Mouse (Mus musculus) cerebellum, adult 11 months (tissue): ENCODE results near the gene Trpc4.

Experiments
- DNase-seq: peaks from one replicate; pipeline ENCODE4 v3.0.0; 2022

Gene Trpc4

DNA sequence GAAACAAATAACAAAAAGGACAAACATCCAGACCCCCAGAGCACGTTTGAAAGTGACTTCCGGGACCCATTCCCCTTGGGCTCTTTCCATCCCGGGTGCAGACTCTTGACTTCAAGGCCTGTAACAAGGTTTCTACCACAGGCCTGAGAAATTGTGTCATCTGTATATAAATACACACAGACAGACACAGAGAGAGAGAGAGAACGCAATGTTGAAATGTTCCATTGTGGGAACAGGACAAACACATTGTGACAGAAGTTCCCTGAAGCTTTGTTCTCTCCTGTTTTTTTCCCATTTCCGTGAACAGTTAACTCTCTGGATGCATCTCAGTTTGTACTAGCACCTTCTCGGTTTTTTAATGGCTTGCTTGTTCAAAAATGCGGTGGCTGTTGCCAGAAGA, 118.8 kb downstream of the Trpc4 start:
- no peak for DNase-seq

DNA sequence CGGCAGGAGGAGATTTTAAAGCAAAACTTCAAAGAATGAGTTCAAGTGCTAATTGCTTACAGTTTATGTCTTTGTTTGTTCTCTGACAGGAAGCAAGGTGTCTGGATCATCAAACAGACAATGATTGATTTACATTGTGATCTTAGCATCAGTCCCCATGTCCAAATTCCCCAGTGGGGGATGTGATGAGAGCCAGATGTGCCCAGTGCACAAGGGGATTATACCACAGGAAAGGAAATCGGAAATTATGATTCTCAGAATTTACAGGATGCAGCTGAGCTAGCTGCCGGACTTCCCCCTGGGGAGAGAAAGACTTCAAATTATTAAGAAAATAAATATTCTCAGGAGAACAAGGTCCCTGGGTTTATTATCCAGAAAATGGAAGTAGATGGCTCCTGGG, 133.9 kb downstream of the Trpc4 start:
- no peak for DNase-seq

DNA sequence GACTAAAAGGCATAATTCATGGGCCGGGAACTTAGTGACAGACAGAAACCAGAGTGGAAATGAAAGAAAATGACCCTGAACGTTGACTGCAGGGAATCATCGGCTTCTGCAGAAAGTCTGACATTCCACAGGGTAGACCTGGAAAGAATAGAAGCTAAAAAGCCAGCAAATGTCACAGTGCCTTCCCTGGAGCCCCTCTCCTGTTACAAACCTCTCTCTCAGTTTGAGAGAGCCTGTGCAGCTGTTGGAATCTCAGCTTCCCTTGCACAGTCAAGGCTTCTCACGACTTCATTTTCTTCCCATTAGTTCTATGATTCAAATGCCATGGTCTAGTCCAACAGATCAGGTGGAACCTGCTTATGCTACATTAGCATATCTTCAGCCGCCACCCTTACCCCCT, 154.8 kb downstream of the Trpc4 start:
- no peak for DNase-seq

DNA sequence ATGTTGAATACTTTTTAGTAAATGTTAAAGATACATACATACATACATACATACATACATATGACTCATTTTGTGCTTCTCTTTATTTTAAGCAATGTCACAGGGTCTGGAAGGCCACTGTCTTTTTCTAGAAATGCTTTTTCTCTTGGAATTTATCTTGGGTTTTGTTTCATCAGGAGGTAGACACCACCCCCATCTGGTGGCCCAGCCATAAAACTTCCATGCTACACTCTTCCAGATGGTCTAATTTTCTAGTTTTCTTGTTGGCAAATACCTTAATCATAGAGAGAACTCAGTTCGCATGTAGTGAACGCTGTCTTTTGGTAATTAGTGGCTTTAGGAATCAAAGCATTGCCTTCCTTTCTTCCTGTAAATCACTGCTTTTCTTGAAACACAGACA, 158.2 kb downstream of the Trpc4 start:
- DNase-seq = no peak

DNA sequence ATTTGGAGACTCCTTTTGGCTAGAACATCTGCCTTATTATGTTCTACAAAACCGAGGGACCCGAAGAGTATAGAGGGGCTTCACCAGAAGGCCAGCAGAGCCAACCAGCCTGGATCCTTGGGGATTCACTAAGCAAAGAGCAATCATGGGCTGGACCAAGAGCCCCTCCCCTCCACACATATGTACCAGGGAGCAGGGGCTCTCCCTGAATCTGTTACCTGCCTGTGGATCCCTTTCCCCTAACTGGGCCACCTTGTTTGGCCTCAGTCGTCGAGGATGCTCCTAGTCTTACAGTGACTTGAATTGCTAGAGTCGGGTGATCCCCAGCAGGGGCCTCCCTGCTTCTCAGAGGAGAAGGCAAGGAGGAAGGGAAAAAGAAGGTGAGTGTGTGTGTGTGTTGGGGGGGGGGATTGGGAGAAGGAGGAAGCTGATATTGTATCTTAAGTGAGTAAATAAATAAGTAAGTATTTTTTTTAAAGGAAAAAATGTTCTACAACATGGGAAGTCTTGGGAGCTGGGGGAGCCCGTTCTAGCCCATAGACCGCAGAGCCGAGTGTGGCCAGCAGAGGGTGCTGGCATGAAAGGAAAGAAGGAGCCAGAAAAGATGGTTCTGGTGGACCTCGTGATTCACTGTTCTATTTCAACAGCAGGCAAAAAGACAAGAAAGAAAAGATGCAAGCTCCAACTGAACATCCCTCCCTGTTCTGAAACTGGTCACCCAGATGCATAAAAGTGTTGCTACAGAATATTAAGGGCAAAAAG, 197.2 kb downstream of the Trpc4 start:
- peak; percentile 15 for DNase-seq

DNA sequence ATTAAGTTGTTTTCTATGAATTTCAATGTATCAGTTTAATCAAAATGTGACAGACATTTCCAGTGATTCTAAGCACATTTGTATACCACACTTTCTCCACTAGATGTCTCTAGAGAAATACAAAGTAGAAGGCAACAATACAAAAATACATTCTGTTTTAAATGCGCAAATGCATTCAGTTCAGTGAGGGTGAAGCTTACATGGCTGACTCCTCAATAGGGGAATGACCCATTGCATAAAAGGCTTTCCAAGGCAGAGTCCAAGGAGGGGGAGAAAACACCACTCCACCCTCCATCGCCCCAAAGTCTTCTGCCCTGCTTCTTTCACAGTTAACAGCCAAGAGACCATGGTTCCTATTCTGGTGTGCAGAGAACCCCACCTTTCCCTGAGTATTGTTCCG, 201.7 kb downstream of the Trpc4 start:
- no peak for DNase-seq

DNA sequence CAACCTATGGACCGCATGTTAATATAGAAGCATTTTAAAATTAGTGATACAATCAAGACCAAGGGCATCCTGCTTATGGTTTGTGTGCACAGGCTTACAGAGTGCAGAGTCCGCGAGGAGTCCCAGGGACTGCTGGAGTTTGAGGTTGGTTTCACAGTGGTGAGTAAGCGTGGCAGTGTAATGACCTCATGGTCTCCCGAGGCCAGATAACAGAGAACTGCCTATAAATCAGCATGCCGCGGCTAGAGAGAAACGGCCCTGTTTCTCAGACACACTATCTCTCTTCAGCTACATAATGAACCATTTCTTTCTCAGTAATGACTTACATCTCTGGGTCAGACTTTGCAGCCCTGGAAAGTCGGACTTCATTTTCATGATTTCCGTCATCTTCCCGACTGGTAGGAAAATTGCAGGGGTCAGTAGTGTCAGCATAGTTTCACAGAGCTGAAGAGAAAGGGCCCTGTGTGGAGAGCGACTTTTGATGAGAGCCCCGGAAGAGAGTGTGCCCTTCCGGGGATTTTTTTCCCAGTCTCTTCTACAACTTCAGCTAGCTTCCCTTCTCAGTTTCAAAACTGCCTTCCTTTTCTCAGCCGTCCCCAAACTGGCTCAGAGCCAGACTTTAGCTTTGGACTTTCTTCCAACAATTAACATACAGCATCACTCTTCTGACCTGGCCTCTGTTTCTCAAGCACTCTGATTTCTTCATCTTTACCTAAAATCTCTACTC, 202.8 kb downstream of the Trpc4 start:
- DNase-seq = no peak

DNA sequence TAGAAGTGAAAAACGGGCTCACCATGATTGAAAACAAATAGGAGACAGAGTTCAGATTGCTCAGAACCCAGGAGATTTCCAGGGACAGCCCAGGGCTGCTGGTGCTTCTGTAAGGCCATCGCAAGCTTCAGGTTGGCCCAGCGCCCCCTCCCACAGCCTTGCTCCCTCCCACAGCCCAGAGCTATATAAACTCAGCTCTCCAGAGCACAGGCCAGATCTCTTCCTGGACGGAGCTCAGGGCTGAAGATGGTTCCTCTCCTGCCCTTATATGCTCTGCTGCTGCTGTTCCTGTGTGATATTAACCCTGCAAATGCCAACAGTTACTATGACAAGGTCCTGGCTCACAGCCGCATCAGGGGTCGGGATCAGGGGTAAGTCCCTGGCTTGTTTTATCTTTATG, 205.1 kb downstream of the Trpc4 start, which contains the start of gene Postn:
Postn (plus strand) TSS at position 213 of the 400 bp plus-strand sequence.
- no peak for DNase-seq

DNA sequence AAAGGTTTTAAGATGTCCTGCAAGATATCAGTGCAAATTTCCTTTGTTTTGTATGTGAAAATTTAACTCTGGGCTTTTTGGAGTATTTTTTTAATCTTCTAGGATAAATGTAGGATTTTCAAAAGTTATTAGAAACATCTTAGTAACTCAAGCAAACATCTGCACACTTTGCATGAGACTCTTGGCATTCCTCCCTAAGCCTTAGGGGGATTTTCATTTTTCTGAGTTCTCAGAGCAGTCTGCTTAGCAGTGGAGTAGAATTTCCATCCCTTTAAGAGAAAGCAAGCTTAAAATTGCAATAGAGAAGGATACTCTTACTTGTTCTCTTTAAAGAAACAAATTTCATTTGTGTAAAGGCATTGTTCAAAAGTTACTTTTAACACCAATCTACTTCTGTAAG, 205.8 kb downstream of the Trpc4 start:
- DNase-seq = no peak
